11 mouse cellular contexts compared by ENCODE assay signal in genomic region chr1:43760085-43760484, GRCm38 (mm10). TPM values are rescaled to one million over a fixed set of nuclear protein-coding genes. Genes with fewer than 3 reads are reported as not detected.
DNase-seq lines count a peak whose midpoint lies in the region; ATAC-seq and TF ChIP-seq lines count a peak whose summit lies in the region.
"Had no signal": no experiment of that assay in that cellular context is flagged by ENCODE, and none has a peak within 500 bp of the region (broad histone marks: within the 10 kb centered on the region; RNA-seq: fewer than 3 reads in every experiment).

No protein-coding gene starts in this region.

- no peak overlapping the region for H3K4me3 ChIP-seq in hindbrain, postnatal 0 days (ENCODE audit: low read length)
- no peak overlapping the region for H3K4me3 ChIP-seq in hindbrain, embryonic 11.5 days (ENCODE audit: low read depth, low read length)
- no peak overlapping the region for H3K4me3 ChIP-seq in kidney, embryonic 16.5 days (ENCODE audit: low read length)
- H3K4me3 ChIP-seq: embryonic facial prominence, embryonic 15.5 days; hindbrain, embryonic 13.5 days; liver, embryonic 15.5 days had no signal

- H3K27me3 ChIP-seq in hindbrain, postnatal 0 days (ENCODE audit: insufficient read depth, low read length): no peaks in the 10 kb centered on the region
- H3K27me3 ChIP-seq in hindbrain, embryonic 11.5 days (ENCODE audit: control insufficient read depth, insufficient read depth, low read length): no peaks in the 10 kb centered on the region
- H3K27me3 ChIP-seq in kidney, embryonic 16.5 days (ENCODE audit: insufficient read depth, low read length): no peaks in the 10 kb centered on the region
- H3K27me3 ChIP-seq: embryonic facial prominence, embryonic 15.5 days; hindbrain, embryonic 13.5 days; liver, embryonic 15.5 days had no signal

- ATAC-seq in hindbrain, postnatal 0 days: no peak
- no peak for ATAC-seq in hindbrain, embryonic 11.5 days (ENCODE audit: low FRiP score)
- ATAC-seq in granulocyte monocyte progenitor cell, adult 5-6 weeks (replicated peaks; ENCODE audit: poor library complexity, severe bottlenecking): no peak
- ATAC-seq in kidney, embryonic 16.5 days (ENCODE audit: low FRiP score, low TSS enrichment): no peak

- DNase-seq in hindbrain, postnatal 0 days (ENCODE audit: low spot score): peak; percentile 58
- DNase-seq in hindbrain, embryonic 11.5 days (ENCODE audit: low spot score): no peak
- peak; percentile 49 for DNase-seq in 3T3-L1 (ENCODE audit: low read depth, low spot score)
- peak; percentile 57 for DNase-seq in 416B (ENCODE audit: low read depth)
- peak; percentile 55 for DNase-seq in brain, embryonic 14.5 days (ENCODE audit: low read depth)
- no peak for DNase-seq in testis, postnatal 10 days (ENCODE audit: low spot score)

- H3K36me3 ChIP-seq in hindbrain, postnatal 0 days (ENCODE audit: insufficient read depth, low read length): peaks cover 31% of the 10 kb centered on the region
- no peaks in the 10 kb centered on the region for H3K36me3 ChIP-seq in hindbrain, embryonic 11.5 days (ENCODE audit: control insufficient read depth, insufficient read depth, low read length)
- H3K36me3 ChIP-seq in kidney, embryonic 16.5 days (ENCODE audit: insufficient read depth, low read length): peaks cover 21% of the 10 kb centered on the region; the same call in 1 of the 2 replicates

- no peak overlapping the region for H3K4me2 ChIP-seq in hindbrain, postnatal 0 days (ENCODE audit: low read depth, low read length)
- no peak overlapping the region for H3K4me2 ChIP-seq in hindbrain, embryonic 11.5 days (replicated peaks; ENCODE audit: low read depth, low read length)
- no peak overlapping the region for H3K4me2 ChIP-seq in kidney, embryonic 16.5 days (replicated peaks; ENCODE audit: low read depth, low read length)
- H3K4me2 ChIP-seq: embryonic facial prominence, embryonic 15.5 days; hindbrain, embryonic 13.5 days; liver, embryonic 15.5 days had no signal

- H3K4me1 ChIP-seq in hindbrain, postnatal 0 days (ENCODE audit: insufficient read depth, low read length): no peaks in the 10 kb centered on the region
- H3K4me1 ChIP-seq in hindbrain, embryonic 11.5 days (replicated peaks; ENCODE audit: control insufficient read depth, insufficient read depth, low read length): no peaks in the 10 kb centered on the region
- no peaks in the 10 kb centered on the region for H3K4me1 ChIP-seq in kidney, embryonic 16.5 days (ENCODE audit: insufficient read depth, low read length)
- H3K4me1 ChIP-seq: embryonic facial prominence, embryonic 15.5 days; hindbrain, embryonic 13.5 days; liver, embryonic 15.5 days had no signal

- H3K9ac ChIP-seq in hindbrain, postnatal 0 days (replicated peaks; ENCODE audit: low read length): no peak overlapping the region
- no peak overlapping the region for H3K9ac ChIP-seq in hindbrain, embryonic 11.5 days (ENCODE audit: low read depth, low read length)
- H3K9ac ChIP-seq in kidney, embryonic 16.5 days (replicated peaks; ENCODE audit: low read length): no peak overlapping the region
- H3K9ac ChIP-seq: embryonic facial prominence, embryonic 15.5 days; hindbrain, embryonic 13.5 days; liver, embryonic 15.5 days had no signal

- H3K27ac ChIP-seq in hindbrain, postnatal 0 days: no peak overlapping the region
- no peak overlapping the region for H3K27ac ChIP-seq in hindbrain, embryonic 11.5 days (ENCODE audit: low read depth, low read length)
- H3K27ac ChIP-seq in kidney, embryonic 16.5 days (ENCODE audit: low read length): no peak overlapping the region
- H3K27ac ChIP-seq: embryonic facial prominence, embryonic 15.5 days; hindbrain, embryonic 13.5 days; liver, embryonic 15.5 days had no signal

- TF ChIP-seq POLR2A in brain, embryonic 14.5 days (IDR thresholded peaks at IDR 0.05; ENCODE audit: borderline replicate concordance, extremely low read depth, insufficient read depth, insufficient read length, poor library complexity, severe bottlenecking): no peak

- no peaks in the 10 kb centered on the region for H3K9me3 ChIP-seq in hindbrain, postnatal 0 days (ENCODE audit: low read length)
- no peaks in the 10 kb centered on the region for H3K9me3 ChIP-seq in hindbrain, embryonic 11.5 days (ENCODE audit: control insufficient read depth, low read length)
- no peaks in the 10 kb centered on the region for H3K9me3 ChIP-seq in kidney, embryonic 16.5 days (ENCODE audit: low read length)
- H3K9me3 ChIP-seq: embryonic facial prominence, embryonic 15.5 days; hindbrain, embryonic 13.5 days; liver, embryonic 15.5 days had no signal

- peak; percentile 76 for TF ChIP-seq CTCF in hindbrain, postnatal 0 days (IDR thresholded peaks at IDR 0.05; ENCODE audit: low read depth)
- peak; percentile 25; the same call in 1 of the 2 replicates for TF ChIP-seq CTCF in brain, embryonic 14.5 days (IDR thresholded peaks at IDR 0.05; ENCODE audit: borderline replicate concordance, extremely low read depth, insufficient read depth, insufficient read length)

RNA-seq across cellular contexts. Expression of gene 1500015O10Rik, which starts 29.7 kb away (rescaled TPM):
- total RNA-seq in hindbrain, postnatal 0 days (2014; rRNA removed): 29.8 and 36.3 TPM in 2 replicates
- polyA plus RNA-seq in hindbrain, postnatal 0 days (2015; fragmentation: Nextera tagmentation; extraction: Ambion mirVana): 105 and 115 TPM in 2 replicates
- 5.7 and 6.3 TPM in 2 replicates for polyA plus RNA-seq in hindbrain, embryonic 11.5 days (2014; fragmentation: Nextera tagmentation; extraction: Ambion mirVana)
- polyA plus RNA-seq in brain, embryonic 14.5 days (2012; rRNA removed): 9.5 and 15.9 TPM in 2 replicates
- not detected in 2 replicates for total RNA-seq in granulocyte monocyte progenitor cell, adult 5-6 weeks (2014; fragmentation: Nextera tagmentation)
- not detected in 2 replicates for total RNA-seq in granulocyte monocyte progenitor cell, adult 5-6 weeks (2017)
- polyA plus RNA-seq in kidney, embryonic 16.5 days (2015; fragmentation: Nextera tagmentation; extraction: Ambion mirVana): 7.2 and 10.7 TPM in 2 replicates

Comparison
In these comparisons a context has a peak if more than half of its experiments do, and no peak if none do; other contexts are left out.
1. DNase-seq: peak in hindbrain, postnatal 0 days (single experiment), 3T3-L1 (single experiment), 416B (single experiment) and brain, embryonic 14.5 days (single experiment); none in hindbrain, embryonic 11.5 days (single experiment) and testis, postnatal 10 days (single experiment).